Mouse (Mus musculus) small intestine, adult 2 months (tissue): ENCODE data around the gene Gm43951.
A peak's percentile ranks its signal among the peaks of the same experiment; 100 is the strongest.

Experiments
- CTCF ChIP-seq: fragments of 200-500 bp; IDR thresholded peaks from 2 replicates; pipeline ENCODE4 v1.5.1; 2012; ENCODE audit warnings: low read depth, mild to moderate bottlenecking, control low read depth, inconsistent platforms, low read length, moderate library complexity, mixed read lengths; ENCODE audit not compliant: insufficient replicate concordance, insufficient read length; ENCODE audit errors: extremely low read depth
- POLR2A ChIP-seq: fragments of 200-500 bp; IDR thresholded peaks from 2 replicates; pipeline ENCODE4 v1.6.1; 2012; ENCODE audit warnings: low read depth, mild to moderate bottlenecking, control low read depth, inconsistent platforms, low read length, moderate library complexity

DNA sequence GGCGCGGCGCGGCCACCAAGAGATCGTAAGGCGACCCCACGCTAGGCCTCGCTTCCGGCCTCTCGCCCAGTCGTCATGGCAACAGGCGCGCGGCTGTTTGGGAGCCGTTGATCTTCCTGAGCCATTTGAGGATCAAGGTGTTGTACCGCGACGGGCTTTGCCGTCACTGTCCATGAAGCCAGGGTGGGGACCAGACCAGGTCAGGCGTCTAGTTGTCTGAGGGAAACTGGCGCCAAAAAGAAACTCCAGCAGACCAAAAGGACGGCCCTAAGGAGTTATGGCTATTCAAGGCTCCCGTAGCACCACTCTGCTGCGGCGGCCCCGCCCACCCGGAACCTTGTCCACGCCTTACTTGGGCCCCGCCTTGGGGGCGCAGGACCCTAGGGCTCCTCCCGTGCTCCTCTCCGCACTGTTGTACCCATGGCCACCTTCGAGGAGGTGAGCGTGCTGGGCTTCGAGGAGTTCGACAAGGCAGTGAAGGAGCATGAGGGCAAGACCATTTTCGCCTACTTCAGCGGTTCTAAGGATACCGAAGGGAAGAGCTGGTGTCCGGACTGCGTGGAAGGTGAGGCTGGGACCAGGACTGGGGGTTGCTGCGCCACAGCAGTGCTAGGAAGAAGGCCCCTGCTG is 679 bp upstream of the Gm43951 start, which contains the start of the genes 4933427D14Rik and Txndc17:
- peak; percentile 29; the same call in 1 of the 2 replicates for TF ChIP-seq POLR2A
- TF ChIP-seq CTCF: no peak
